Mouse (Mus musculus) forebrain, postnatal 0 days (tissue): ENCODE measurements at regions not wholly inside any gene's neighbourhood (a gene's known extent, or its start where the extent isn't known, plus 50 kb on each side); places are given as distances from the start of the nearest gene placed in this dataset.
A peak's percentile ranks its signal among the peaks of the same experiment; 100 is the strongest.

Source experiments
- ATAC-seq: fragments of 200-750 bp; cut with Nextera tagmentation; 2 replicates; pipeline ENCODE4 v1.8.0; 2017; ENCODE audit warnings: mild to moderate bottlenecking, moderate library complexity
- DNase-seq: peaks from one replicate; pipeline ENCODE4 v3.0.0-alpha.2; 2015
- H3K27ac ChIP-seq: fragments of 300-500 bp; sonication (generic); 2 replicates; pipeline ENCODE4 v1.5.1; 2014; ENCODE audit warnings: low read depth, mild to moderate bottlenecking, antibody characterized with exemption, low read length, moderate library complexity, mixed read lengths
- H3K27me3 ChIP-seq: fragments of 300-500 bp; sonication (generic); 2 replicates; pipeline ENCODE4 v1.6.1; 2014; ENCODE audit warnings: mild to moderate bottlenecking, low read length, mixed read lengths; ENCODE audit not compliant: insufficient read depth
- H3K36me3 ChIP-seq: fragments of 300-500 bp; sonication (generic); 2 replicates; pipeline ENCODE4 v1.6.1; 2014; ENCODE audit warnings: mild to moderate bottlenecking, moderate library complexity; ENCODE audit not compliant: insufficient read depth
- H3K4me1 ChIP-seq: fragments of 300-500 bp; sonication (generic); 2 replicates; pipeline ENCODE4 v1.6.1; 2014; ENCODE audit warnings: antibody characterized with exemption; ENCODE audit not compliant: insufficient read depth
- H3K4me2 ChIP-seq: fragments of 300-500 bp; sonication (generic); 2 replicates; pipeline ENCODE4 v1.6.1; 2014; ENCODE audit warnings: low read depth, mild to moderate bottlenecking, moderate library complexity
- H3K4me3 ChIP-seq: fragments of 300-500 bp; sonication (generic); 2 replicates; pipeline ENCODE4 v1.5.1; 2014; ENCODE audit warnings: low read depth, low read length, mixed read lengths
- H3K9ac ChIP-seq: fragments of 300-500 bp; sonication (generic); 2 replicates; pipeline ENCODE4 v1.6.1; 2014; ENCODE audit warnings: mild to moderate bottlenecking
- H3K9me3 ChIP-seq: fragments of 300-500 bp; sonication (generic); 2 replicates; pipeline ENCODE4 v1.6.1; 2016; ENCODE audit warnings: low read length
- CTCF ChIP-seq: sonication (generic); IDR thresholded peaks from 2 replicates; pipeline ENCODE4 v1.5.1; 2016; ENCODE audit warnings: antibody characterized with exemption, control low read depth, low read depth
- WGBS: fragments of 180-500 bp; shearing (Covaris S2); extraction: QIAGEN DNeasy Blood & Tissue Kit; methylation state at CpG from one replicate; pipeline ENCODE4 v1.1.7; 2014; 5-methylcytosine and 5-hydroxymethylcytosine counted together

DNA sequence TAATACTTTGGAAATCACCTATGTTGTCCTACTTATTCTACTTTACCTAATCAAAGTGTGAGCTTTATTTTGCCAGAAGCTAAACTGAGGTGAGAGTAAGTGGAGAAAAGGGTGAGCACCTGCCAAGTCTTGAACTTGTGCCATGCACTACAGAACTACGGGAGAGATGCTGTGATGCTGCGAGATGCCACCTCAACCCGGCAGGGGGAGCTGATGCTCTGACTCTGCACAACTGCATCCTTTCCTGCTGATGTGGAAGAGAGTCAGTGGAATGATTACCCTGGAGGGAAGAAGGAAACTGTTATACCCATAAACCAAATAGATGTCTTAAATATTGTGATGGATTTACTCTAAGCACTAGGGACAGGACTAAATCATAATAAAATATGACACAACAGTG is 532.3 kb upstream of the Manea start:
- no peak for DNase-seq
- Histone ChIP-seq H3K27ac (no peak overlapping the region), H3K9ac (no peak overlapping the region), H3K4me2 (no peak overlapping the region), H3K4me3 (no peak overlapping the region), H3K4me1 (no peaks in the 10 kb centered on the region), H3K27me3 (no peaks in the 10 kb centered on the region), H3K36me3 (no peaks in the 10 kb centered on the region), H3K9me3 (no peaks in the 10 kb centered on the region)
- WGBS, result 31% methylated on average over 3 of the region's 3 CpGs
- 0 out of 2 replicates have a peak, but pooled peaks have one; percentile 11 for TF ChIP-seq CTCF
- ATAC-seq, result no peak

DNA sequence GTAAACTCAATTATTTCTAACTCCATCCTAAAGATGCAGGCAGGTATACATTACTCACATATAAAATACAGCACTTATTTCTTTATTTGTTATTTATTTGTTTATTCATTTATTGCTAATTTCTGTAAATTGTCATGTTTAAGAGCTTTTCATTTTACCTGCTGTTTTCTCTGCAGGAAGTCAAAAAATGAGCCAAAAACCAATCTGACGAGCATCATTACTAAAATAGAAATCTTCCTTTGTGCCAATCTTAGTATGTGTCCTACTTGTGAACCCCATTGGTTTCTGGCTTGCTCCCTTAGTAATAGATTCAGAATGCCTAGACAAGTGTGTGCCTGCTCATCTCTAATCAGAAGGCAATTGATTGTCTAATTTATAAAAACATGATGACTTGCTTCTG is 495.1 kb upstream of the Manea start:
- WGBS, result 60% methylated on average over 1 of the region's 1 CpGs
- Histone ChIP-seq H3K4me1 (no peaks in the 10 kb centered on the region), H3K4me3 (no peak overlapping the region), H3K36me3 (no peaks in the 10 kb centered on the region), H3K27me3 (no peaks in the 10 kb centered on the region), H3K9me3 (no peaks in the 10 kb centered on the region), H3K27ac (no peak overlapping the region), H3K9ac (no peak overlapping the region), H3K4me2 (no peak overlapping the region)
- ATAC-seq, result no peak
- no peak for DNase-seq
- no peak for TF ChIP-seq CTCF

DNA sequence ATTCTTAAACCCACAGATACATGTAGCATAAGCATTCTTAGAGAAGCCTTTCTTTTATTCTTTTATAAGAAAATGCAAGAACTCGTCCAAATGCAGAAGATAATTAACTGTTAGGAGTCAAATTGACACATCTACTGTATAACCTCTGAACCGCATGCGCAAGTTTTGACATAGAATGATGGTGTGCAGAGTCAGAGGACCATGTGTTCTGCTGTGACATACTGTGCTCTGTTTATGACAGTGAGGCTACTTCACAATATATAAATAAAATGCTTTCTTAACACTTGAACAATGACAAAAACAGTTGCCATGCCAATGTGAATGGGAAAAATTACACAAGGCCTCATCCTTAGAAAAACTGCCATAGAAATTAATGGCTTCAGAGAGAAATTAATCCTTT is 454.1 kb upstream of the Manea start:
- TF ChIP-seq CTCF, result no peak
- no peaks in the 10 kb centered on the region for H3K4me1 ChIP-seq
- no peak overlapping the region for H3K4me3 ChIP-seq
- DNase-seq (no peak), ATAC-seq (no peak)
- H3K9ac ChIP-seq, result no peak overlapping the region
- no peak overlapping the region for H3K27ac ChIP-seq
- 79% methylated on average over 3 of the region's 3 CpGs for WGBS
- no peaks in the 10 kb centered on the region for H3K36me3 ChIP-seq
- no peak overlapping the region for H3K4me2 ChIP-seq
- no peaks in the 10 kb centered on the region for H3K27me3 ChIP-seq
- no peaks in the 10 kb centered on the region for H3K9me3 ChIP-seq

DNA sequence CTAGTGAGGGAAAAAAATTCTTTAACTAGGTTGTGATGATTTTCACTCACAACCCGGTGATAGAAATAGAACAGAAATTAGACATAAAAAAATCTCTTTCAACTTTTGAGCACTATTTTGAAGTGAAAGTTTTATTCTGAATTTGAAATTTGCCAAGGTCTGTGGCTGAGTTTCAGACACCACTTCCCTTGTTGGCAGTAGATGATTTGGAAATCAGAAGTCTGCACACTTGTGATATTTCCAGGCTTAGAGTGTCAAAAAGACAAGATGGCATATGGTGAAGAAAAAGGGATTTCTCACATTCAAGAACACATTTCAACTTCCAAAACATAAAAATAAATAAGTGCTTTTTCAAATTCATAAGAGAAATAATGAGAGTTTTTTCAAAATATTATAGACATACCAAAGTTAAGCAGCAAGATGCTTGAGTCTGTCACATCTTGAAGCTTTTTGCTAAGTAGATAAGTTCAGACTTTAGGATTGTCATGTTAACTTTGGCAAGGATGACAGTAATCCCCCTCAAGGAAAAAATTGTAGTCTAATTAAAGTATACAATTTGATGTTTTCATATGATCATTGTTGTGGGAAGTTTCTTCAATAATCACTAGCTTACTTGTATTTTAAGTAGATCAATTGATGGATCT is 446.6 kb upstream of the Manea start:
- Histone ChIP-seq H3K4me3 (no peak overlapping the region), H3K27ac (no peak overlapping the region), H3K9ac (no peak overlapping the region), H3K36me3 (no peaks in the 10 kb centered on the region), H3K4me2 (no peak overlapping the region), H3K4me1 (no peaks in the 10 kb centered on the region), H3K9me3 (no peaks in the 10 kb centered on the region), H3K27me3 (no peaks in the 10 kb centered on the region)
- no peak for TF ChIP-seq CTCF
- peak; percentile 93 for ATAC-seq
- peak; percentile 69 for DNase-seq
- WGBS, result 60% methylated on average over 1 of the region's 1 CpGs

DNA sequence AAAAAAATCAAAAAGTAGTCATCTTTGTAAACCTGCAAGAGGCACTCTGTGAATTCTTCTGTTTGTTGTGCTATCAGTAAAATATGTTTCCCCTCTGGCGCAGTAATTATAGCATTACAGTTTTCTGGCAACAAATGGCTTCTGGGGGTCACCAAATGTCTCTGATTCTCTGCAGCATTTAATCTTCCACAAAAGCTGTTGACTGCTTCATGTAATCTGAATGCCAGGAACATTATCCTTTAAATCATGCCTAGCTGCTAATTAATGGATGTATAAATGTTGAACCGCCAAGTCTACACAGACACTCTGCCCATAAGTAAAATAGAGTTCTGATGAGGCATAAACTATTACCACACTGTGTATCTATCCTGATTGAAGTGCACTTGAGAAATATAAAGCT is 421.2 kb upstream of the Manea start:
- TF ChIP-seq CTCF, result no peak
- 47% methylated on average over 2 of the region's 2 CpGs for WGBS
- H3K27ac ChIP-seq, result no peak overlapping the region
- ATAC-seq, result no peak
- no peak overlapping the region for H3K4me2 ChIP-seq
- H3K4me1 ChIP-seq, result no peaks in the 10 kb centered on the region
- H3K36me3 ChIP-seq, result no peaks in the 10 kb centered on the region
- H3K9me3 ChIP-seq, result no peaks in the 10 kb centered on the region
- H3K9ac ChIP-seq, result no peak overlapping the region
- H3K4me3 ChIP-seq, result no peak overlapping the region
- no peaks in the 10 kb centered on the region for H3K27me3 ChIP-seq
- DNase-seq, result no peak

DNA sequence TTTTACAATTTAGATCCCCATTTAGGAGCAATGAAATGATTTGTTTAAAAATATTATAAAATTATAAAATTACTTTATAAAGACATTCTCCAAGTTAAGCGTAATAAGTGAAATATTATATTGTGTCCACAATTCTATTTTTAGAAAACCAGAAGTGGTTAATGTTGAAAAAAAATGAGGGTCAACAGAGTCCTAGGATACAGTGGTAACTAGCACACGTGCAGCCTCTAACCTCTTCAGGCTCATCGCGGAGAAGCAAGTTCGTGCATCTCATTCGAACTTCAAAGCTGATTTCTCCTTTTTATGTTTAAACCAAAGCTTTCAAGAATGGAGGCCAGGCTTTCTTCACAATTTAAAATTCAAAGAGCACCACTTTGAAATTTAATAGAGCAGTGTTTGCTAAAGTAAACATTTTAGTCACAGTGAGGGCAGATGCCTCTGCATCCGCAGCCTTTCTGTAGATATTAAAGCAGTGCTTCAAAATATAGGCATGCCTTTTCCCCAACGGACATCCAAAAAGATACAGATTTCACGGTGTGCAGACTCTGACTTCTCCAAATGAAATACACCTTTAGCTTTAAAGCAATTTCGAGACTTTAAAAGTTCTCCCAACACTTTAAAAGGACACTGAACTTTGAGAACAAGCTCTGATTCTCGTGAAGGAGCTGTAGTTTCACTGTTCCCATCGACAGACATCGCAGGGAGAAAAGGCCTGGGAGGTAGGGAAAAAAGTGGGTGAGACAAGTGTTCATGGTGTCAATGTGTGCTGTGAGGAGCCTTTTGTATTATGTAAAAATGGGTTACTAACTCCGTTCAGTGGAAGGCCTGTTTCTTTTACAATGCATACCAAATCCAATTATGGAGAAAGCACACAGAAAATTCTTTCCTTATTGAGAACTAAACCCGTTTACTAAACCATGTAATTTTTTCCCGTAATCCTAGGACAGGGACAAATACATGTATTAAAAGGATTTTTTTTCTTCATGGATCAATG is 419.8 kb upstream of the Manea start:
- no peak overlapping the region for H3K4me3 ChIP-seq
- H3K36me3 ChIP-seq, result no peaks in the 10 kb centered on the region
- no peak for TF ChIP-seq CTCF
- H3K27me3 ChIP-seq, result no peaks in the 10 kb centered on the region
- DNase-seq (no peak), ATAC-seq (no peak)
- WGBS, result 19% methylated on average over 16 of the region's 16 CpGs
- no peak overlapping the region for H3K27ac ChIP-seq
- no peaks in the 10 kb centered on the region for H3K4me1 ChIP-seq
- H3K4me2 ChIP-seq, result no peak overlapping the region; the same call in 1 of the 2 replicates
- no peak overlapping the region for H3K9ac ChIP-seq
- no peaks in the 10 kb centered on the region for H3K9me3 ChIP-seq

DNA sequence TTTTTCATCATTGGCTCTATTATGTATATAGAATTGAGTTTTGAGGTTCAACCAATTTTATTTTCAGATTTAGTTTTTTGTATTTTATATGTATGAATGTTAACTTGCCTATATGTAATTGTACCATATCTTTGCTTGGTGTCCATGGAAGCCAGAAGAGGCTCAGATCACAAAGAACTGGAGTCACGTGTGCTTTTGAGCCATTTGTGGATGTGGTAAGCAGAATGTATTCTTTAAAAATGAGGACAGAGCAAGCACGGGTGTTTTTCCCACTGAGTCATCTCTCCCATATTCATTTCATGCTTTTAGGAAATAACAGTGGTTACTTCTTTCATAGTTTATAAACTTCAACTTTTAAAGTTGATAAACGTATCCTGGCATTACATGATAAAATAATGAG is 394.1 kb upstream of the Manea start:
- no peaks in the 10 kb centered on the region for H3K36me3 ChIP-seq
- no peak overlapping the region for H3K9ac ChIP-seq
- no peak overlapping the region for H3K4me2 ChIP-seq
- 85% methylated on average over 3 of the region's 3 CpGs for WGBS
- ATAC-seq (no peak), DNase-seq (no peak)
- TF ChIP-seq CTCF, result no peak
- no peak overlapping the region for H3K4me3 ChIP-seq
- no peaks in the 10 kb centered on the region for H3K4me1 ChIP-seq
- no peaks in the 10 kb centered on the region for H3K9me3 ChIP-seq
- H3K27ac ChIP-seq, result no peak overlapping the region
- H3K27me3 ChIP-seq, result no peaks in the 10 kb centered on the region
